Mouse (Mus musculus) C2C12 (cell line): ENCODE measurements around the gene Sp9.

Source experiments
- CEBPB ChIP-seq: IDR thresholded peaks from one replicate; pipeline ENCODE4 v1.6.1; 2011; ENCODE audit warnings: low read depth, mild to moderate bottlenecking, control low read depth, moderate library complexity
- CTCF ChIP-seq: IDR thresholded peaks from one replicate; pipeline ENCODE4 v1.5.1; 2011; ENCODE audit not compliant: control insufficient read depth, insufficient read depth, insufficient read length
- FOSL1 ChIP-seq: IDR thresholded peaks from one replicate; pipeline ENCODE4 v1.8.0; 2011; ENCODE audit warnings: mild to moderate bottlenecking, low read length; ENCODE audit not compliant: poor library complexity, insufficient read depth, severe bottlenecking
- MYOD1 ChIP-seq: IDR thresholded peaks from one replicate; pipeline ENCODE4 v1.6.1; 2011; ENCODE audit warnings: low read depth; ENCODE audit not compliant: control insufficient read depth, insufficient read length
- MYOG ChIP-seq: IDR thresholded peaks from one replicate; pipeline ENCODE4 v1.6.1; 2011; ENCODE audit not compliant: control insufficient read depth, insufficient read length; ENCODE audit errors: extremely low read depth
- USF1 ChIP-seq: IDR thresholded peaks from one replicate; pipeline ENCODE4 v1.6.1; 2011; ENCODE audit warnings: low read depth, mild to moderate bottlenecking, control low read depth, moderate library complexity

DNA sequence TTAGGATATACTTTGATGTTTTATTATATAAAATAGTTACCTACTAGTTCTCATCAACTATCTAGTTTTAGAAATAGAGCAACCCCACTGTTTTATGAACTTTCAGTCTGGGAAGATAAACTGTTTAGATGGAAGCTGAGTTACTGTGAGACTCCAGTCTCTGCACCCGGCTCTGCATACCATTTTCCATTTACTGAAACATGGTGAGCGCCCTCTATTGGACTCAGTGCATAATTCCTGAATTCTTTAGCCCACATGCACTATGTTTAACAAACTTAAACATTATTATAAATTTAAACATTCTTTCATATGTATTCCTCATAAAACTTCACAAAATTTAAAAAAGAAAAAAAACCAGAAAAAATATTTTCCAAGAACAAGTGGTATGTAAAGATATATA is 13.9 kb downstream of the Sp9 start:
- TF ChIP-seq CTCF (no peak), FOSL1 (no peak), USF1 (no peak), MYOD1 (no peak), CEBPB (no peak), MYOG (no peak)
